Mouse (Mus musculus) CD4-positive, CD25-positive, alpha-beta regulatory T cell (primary cell): ENCODE results near the gene Clp1. TPM values are rescaled to one million over a fixed set of nuclear protein-coding genes. Genes with fewer than 3 reads are reported as not detected.

Source experiments
- polyA plus RNA-seq: library from polyadenylated mRNA; unstranded; fragments of 100-300 nt; shearing (Covaris generic); gene quantifications from one replicate; pipeline ENCODE4 v1.2.1, GENCODE M21; 2017

Clp1 gene
- polyA plus RNA-seq: 58.8 TPM

DNA sequence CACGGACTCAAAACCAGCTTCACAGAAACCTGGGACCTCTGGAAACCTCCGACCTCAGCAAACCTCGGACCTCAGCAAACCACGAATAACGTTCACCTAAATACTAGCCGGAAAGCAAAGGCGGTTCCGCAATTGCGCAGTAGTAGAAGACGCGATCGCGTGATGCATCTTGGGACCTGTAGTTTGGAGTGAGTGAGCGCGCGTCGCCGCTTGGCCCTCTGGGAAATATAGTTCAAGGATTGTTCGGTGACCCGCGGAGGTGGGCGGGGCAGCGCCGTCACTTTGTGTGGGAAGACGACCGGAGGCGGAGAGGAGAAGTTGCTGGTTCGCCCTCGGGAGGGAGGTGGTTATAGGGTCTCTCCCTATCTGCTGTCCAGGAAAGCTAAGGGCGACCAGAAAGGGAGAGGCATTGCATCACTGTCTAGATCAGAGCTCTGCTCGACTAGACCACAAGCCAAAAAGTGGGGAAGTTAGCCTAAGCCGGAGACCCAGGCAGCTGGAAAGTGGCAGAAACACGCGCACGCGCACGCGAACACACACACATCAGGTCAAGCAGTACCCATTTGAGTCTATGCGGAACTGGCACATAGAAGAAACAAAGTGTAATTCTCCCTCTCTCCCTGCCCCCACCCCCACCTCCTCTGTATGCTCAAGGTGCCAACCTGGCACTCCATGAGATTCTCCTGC, at the start of gene Clp1:
Gene Clp1 (minus strand): TSS at position 179 of the 687 bp plus-strand sequence.

DNA sequence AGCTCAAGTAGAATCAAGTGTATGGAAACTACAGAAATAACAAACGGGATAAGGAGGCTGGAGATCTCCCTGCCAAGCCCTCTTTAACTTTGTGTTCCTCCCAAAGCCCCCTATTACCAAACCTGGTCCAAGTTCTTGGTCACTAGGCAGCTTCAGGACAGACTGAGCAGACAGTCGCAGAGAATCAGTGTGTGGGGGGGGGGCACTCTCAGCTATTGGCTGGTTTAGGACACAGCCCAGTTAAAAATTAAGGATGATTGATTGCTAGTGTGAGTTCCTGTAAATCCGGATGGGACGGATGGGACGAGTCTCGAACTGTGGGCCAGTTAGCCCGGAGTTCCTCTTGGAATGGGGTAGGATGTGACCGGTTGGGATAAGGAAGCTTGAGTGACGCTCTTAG, 48.1 kb upstream of the Clp1 start, which contains the start of gene Serping1:
Gene Serping1 (minus strand): TSS at position 204 of the 400 bp plus-strand sequence.

DNA sequence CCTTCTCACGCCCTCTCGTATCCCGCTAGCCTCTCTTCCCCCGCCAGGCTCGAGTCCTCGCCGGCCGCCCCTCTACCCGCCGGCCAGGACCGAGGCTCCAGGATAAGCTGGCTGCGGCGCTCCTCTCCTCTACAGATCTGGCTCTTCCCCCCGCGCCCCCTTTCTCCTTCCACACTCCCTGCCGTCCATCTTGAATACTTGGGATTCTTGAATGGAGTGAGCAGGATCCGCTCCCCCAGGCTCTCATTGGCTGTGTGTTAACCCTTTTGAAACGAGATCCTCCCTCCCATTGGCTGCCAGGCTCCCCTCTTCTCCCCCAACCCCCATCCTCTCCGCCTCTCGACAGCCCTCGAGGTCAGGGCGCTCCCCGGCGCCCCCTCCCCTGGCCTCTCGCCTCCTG, 16.4 kb upstream of the Clp1 start, which contains the start of gene Gm19426:
Gene Gm19426 (minus strand): TSS at position 95 of the 400 bp plus-strand sequence.

DNA sequence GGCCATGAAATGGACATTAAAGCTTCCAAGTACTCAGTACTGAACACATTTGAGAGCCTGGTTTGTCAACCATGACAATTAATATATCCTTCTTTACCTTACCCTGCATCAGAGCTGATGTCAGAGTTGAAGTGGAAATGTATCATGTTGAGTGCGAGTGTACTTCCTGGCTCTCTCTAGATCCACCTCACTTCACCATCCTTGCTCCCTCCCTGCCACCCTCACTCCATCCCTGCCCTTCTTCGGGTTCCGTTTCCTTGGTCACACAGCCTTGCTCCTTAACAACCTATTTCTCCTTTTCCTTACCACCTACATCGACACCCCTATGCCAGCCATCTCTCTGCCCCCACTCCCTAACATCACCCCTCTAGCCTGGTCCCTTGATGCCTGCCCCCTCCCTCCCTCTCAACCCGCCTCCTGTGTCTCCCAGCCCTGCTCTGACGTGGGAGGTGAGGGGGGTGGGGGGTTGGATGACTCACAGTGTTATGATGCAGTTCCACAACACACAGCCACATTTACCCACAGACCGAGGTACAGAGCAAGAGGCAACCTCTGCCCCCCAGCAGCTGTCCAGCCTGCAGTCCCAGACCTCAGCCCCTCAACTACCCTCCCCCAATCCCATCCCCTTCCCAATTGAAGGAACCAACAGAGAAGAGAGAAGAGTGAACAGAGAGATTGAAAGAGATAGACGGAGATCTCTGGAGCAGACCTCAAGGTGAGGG, 6.6 kb upstream of the Clp1 start, which contains the start of gene Ypel4:
Gene Ypel4 (plus strand): TSS at position 480 of the 722 bp plus-strand sequence.

DNA sequence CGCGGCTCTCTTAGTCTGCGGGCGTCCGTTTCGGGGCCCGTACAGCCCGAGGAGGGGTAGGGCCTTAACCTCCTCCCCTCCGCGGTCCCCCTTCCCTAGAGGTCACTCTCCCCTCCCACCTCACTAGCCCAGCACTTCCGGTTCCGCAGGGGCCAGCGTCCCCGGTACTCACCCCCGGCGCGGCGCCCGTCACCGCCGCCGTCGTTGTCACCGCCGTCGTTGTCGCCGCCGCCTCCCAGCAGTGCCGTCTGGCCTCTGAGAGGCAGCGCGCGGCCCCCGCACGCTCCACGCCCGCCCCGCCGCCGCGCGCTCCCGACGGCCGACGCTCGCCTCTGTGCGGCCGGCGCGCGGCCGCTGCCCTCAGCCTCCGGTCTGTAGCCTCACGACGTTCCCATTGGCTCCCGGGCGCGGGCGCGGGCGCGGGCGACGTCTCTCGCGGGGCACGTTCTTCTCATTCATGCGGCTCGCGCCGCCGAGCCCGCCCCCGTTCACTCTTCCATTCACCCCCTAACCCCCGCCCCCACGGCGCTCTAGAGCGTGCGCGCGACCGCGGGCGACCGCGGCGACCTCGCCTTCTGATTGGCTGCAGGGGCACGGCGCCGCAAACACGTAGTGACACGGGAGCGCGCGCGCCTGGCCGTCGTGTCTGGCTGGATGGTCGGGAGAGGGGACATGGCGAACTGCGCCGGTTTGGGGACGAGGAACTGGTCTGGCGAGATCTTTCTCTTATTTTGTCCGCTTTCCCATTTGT, 12.2 kb downstream of the Clp1 start, which contains the start of gene Zdhhc5:
Gene Zdhhc5 (minus strand): TSS at position 370 of the 751 bp plus-strand sequence.

DNA sequence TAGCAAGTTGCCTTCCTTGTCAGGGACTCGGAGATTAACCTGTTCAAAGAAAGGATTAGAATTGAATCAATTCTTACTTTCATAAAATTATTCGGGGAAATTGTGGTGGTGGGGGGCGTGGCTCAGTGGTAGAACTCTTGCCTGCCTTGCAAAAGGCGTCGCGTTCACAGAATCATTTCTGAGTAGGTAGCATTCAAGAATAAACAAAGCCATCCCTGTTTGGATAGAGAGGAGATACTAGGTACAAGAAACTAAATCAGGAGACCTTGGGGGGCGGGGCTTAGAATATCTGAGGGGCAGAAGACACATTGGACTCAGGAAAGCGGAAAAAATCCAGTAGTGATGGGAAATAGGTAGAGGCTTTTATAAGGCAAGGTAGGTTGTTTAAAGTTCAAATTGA, 48.1 kb downstream of the Clp1 start, which contains the start of gene Tmx2:
Gene Tmx2 (minus strand): TSS at position 125 of the 400 bp plus-strand sequence.

DNA sequence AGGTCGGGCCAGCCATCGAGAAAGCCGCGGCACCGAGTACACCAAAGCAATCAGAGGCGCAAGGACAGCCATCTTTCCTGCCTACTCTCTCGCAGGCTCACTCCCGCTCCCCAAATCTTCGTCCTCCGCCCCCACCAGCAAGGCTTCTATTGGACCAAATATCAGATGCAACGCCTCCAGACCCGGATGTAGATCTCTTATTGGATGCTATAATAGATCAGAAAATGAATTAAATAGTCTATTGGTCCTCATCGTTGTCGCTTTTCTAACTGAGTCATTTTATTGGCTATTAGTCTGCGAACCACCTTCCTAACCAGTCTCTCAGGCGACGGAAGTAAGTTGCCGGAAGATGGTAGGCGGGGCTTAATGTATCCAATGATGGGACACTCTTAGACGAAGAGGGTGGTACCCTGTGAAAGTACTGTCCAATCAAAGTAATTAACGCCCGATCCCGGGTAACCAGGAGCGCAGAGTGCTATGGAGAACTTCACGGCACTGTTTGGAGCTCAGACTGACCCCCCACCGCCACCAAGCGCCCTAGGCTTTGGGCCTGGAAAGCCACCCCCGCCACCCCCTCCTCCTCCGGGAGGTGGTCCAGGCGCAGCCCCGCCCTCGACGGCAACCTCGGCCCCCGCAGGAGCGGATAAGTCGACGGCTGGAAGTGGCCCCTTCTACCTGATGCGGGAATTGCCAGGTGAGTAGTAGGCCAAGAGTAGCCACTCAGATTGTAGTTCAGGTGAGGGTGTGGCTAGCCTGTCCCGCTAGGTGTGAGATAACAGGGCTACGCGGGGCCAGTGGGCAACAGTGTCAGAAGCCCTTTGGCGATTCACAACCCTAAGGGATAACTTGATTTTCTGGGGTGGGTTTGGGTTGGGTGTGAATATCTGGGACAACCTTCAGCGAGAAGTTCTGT, 48.9 kb downstream of the Clp1 start, which contains the start of the genes Gm28635 and Med19:
Gene Gm28635 (minus strand): TSS at position 74 of the 913 bp plus-strand sequence.
Gene Med19 (plus strand): TSS at position 435 of the 913 bp plus-strand sequence.

Other genes with a start within 250 kb of the Clp1 start
- gene Ctnnd1, start 76.6 kb downstream of the Clp1 start, polyA plus RNA-seq: 1.8 TPM
- gene Btbd18, start 68.3 kb downstream of the Clp1 start, polyA plus RNA-seq: 0.20 TPM
- 89.3 TPM for gene Selenoh, start 56.6 kb downstream of the Clp1 start, polyA plus RNA-seq
- gene Gm28635, start 49.3 kb downstream of the Clp1 start, polyA plus RNA-seq: not detected
- 37.9 TPM for gene Med19, start 48.9 kb downstream of the Clp1 start, polyA plus RNA-seq
- 95.8 TPM for gene Tmx2, start 48.2 kb downstream of the Clp1 start, polyA plus RNA-seq
- gene Zdhhc5, start 12.2 kb downstream of the Clp1 start, polyA plus RNA-seq: 50.4 TPM
- 0.55 TPM for gene Ypel4, start 6.7 kb upstream of the Clp1 start, polyA plus RNA-seq
- gene Gm19426, start 16.3 kb upstream of the Clp1 start, polyA plus RNA-seq: not detected
- gene Serping1, start 48.1 kb upstream of the Clp1 start, polyA plus RNA-seq: not detected
- 32.8 TPM for gene Ube2l6, start 71.5 kb upstream of the Clp1 start, polyA plus RNA-seq
- not detected for gene Smtnl1, start 95.3 kb upstream of the Clp1 start, polyA plus RNA-seq
- gene Timm10, start 99.6 kb upstream of the Clp1 start, polyA plus RNA-seq: 31.1 TPM
- 7.9 TPM for gene Slc43a1, start 111.5 kb upstream of the Clp1 start, polyA plus RNA-seq
- not detected for gene Rtn4rl2, start 159.4 kb upstream of the Clp1 start, polyA plus RNA-seq
- gene Slc43a3, start 209.2 kb upstream of the Clp1 start, polyA plus RNA-seq: 6.5 TPM